Mouse (Mus musculus): ENCODE measurements around the gene Rsph1. TPM values are rescaled to one million over a fixed set of nuclear protein-coding genes. Genes with fewer than 3 reads are reported as not detected.
A peak's percentile ranks its signal among the peaks of the same experiment; 100 is the strongest.

Gene Rsph1
- polyA plus RNA-seq, 1 experiment: 0.30 TPM

DNA sequence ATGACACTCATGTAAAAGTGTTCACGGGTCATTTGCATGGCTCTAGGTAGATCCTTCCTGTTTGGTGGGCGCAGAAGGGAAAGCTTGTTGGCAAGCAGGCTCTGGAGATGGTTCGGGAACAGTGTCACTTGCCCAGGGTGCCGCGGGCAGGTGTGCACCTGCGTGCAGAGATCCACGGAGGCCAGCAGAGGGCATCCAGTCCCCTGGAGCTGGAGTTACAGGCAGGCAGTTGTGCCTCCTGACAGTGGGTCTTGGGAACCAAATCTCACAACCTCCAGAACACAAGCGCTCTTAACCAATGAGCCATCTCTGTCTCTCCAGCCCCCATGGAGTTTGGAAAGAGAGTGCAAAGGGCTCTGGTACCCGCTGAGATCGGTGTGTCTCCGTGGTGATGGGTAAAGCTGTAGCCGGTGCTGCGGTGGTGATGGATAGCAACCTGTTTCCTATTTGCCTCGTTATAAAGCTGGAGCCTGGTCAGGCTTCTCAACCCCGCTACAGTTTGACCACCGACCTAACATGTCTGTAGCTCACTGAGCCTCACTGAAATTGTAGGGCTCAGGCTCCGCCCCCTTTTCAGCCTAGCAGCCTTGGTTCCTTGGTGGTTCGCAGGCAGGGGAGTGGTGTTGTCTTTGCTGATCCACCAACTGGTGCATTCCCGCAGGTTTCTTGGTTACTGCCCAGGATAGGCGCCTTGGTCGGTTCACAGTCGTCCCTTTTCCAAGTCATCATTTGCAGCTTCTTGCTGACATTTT lies 40.5 kb upstream of the Rsph1 start:
- Histone ChIP-seq H3ac (ENCODE audit: control insufficient read depth, insufficient read length) (no peak overlapping the region), H3K79me2 (ENCODE audit: control insufficient read depth, insufficient read depth) (no peaks in the 10 kb centered on the region), H3K27me3 (ENCODE audit: control insufficient read depth, insufficient read depth, insufficient read length) (peaks cover 3% of the 10 kb centered on the region), H3K36me3 (ENCODE audit: control insufficient read depth, insufficient read depth) (no peaks in the 10 kb centered on the region), H3K4me2 (ENCODE audit: low read depth) (no peak overlapping the region), H3K4me3 (no peak overlapping the region)
- TF ChIP-seq CEBPB (IDR thresholded peaks at IDR 0.05; ENCODE audit: insufficient read depth, poor library complexity, severe bottlenecking) (no peak), MYOD1 (IDR thresholded peaks at IDR 0.05; ENCODE audit: control insufficient read depth in 1 of 3, insufficient read length in 2 of 3, low read depth in 2 of 3) (no peak), USF1 (IDR thresholded peaks at IDR 0.05; ENCODE audit: low read depth) (no peak), POLR2AphosphoS2 (IDR thresholded peaks at IDR 0.05; ENCODE audit: insufficient read length, low read depth) (no peak), TCF12 (IDR thresholded peaks at IDR 0.05; ENCODE audit: insufficient read depth, poor library complexity, severe bottlenecking) (no peak), E2F4 (IDR thresholded peaks at IDR 0.05; ENCODE audit: insufficient read depth) (no peak), MYOG (IDR thresholded peaks at IDR 0.05; ENCODE audit: control insufficient read depth in 1 of 3, insufficient read depth in 1 of 3, insufficient read length in 2 of 3, low read depth in 2 of 3) (no peak), SRF (IDR thresholded peaks at IDR 0.05; ENCODE audit: control insufficient read depth, insufficient read length, low read depth) (no peak), REST (IDR thresholded peaks at IDR 0.05; ENCODE audit: insufficient read depth, insufficient read length) (no peak), POLR2A (IDR thresholded peaks at IDR 0.05; ENCODE audit: insufficient read length, low read depth) (no peak), TCF3 (IDR thresholded peaks at IDR 0.05; ENCODE audit: insufficient read length, low read depth) (no peak), MAX (IDR thresholded peaks at IDR 0.05; ENCODE audit: low read depth) (no peak)

DNA sequence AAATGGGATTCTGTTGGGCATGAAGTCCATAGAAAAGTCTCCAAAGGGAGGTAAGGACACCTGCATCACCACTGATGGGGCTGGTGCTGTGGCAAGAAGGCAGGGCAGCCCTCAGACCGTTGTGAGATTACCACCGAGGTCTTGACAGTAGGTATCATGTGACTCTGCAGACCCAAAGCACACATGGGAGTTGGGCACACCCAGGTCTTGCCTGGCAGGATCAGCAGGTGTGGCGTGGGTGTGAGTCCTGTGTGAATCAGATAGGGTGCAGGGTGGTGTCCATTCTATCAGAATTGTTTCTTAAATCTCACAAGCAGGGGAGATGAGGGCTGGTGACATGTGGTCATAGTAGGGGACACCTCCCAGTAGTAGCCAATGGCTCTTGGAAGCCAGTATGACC lies 39.8 kb upstream of the Rsph1 start:
- H3K79me2 ChIP-seq (ENCODE audit: control insufficient read depth, insufficient read depth): no peaks in the 10 kb centered on the region
- TF ChIP-seq SRF (IDR thresholded peaks at IDR 0.05; ENCODE audit: control insufficient read depth, insufficient read length, low read depth) (no peak), MAX (IDR thresholded peaks at IDR 0.05; ENCODE audit: low read depth) (no peak), MYOD1 (IDR thresholded peaks at IDR 0.05; ENCODE audit: control insufficient read depth in 1 of 3, insufficient read length in 2 of 3, low read depth in 2 of 3) (peak in 1 of 3 experiments; percentile 61), E2F4 (IDR thresholded peaks at IDR 0.05; ENCODE audit: insufficient read depth) (no peak), MYOG (IDR thresholded peaks at IDR 0.05; ENCODE audit: control insufficient read depth in 1 of 3, insufficient read depth in 1 of 3, insufficient read length in 2 of 3, low read depth in 2 of 3) (peak in 1 of 3 experiments; percentile 35), TCF3 (IDR thresholded peaks at IDR 0.05; ENCODE audit: insufficient read length, low read depth) (no peak), REST (IDR thresholded peaks at IDR 0.05; ENCODE audit: insufficient read depth, insufficient read length) (no peak), TCF12 (IDR thresholded peaks at IDR 0.05; ENCODE audit: insufficient read depth, poor library complexity, severe bottlenecking) (no peak)
- no peaks in the 10 kb centered on the region for H3K36me3 ChIP-seq (ENCODE audit: control insufficient read depth, insufficient read depth)
- H3K4me2 ChIP-seq (ENCODE audit: low read depth): no peak overlapping the region
- no peak overlapping the region for H3K4me3 ChIP-seq
- H3K27me3 ChIP-seq (ENCODE audit: control insufficient read depth, insufficient read depth, insufficient read length): peaks cover 3% of the 10 kb centered on the region
- H3ac ChIP-seq (ENCODE audit: control insufficient read depth, insufficient read length): no peak overlapping the region

GRCm38 (mm10) chr17:31315993-31316392 lies 38.8 kb upstream of the Rsph1 start:
- Histone ChIP-seq H3K36me3 (ENCODE audit: control insufficient read depth, insufficient read depth) (no peaks in the 10 kb centered on the region), H3K79me2 (ENCODE audit: control insufficient read depth, insufficient read depth) (no peaks in the 10 kb centered on the region), H3ac (ENCODE audit: control insufficient read depth, insufficient read length) (no peak overlapping the region), H3K4me3 (no peak overlapping the region), H3K27me3 (ENCODE audit: control insufficient read depth, insufficient read depth, insufficient read length) (peaks cover 3% of the 10 kb centered on the region), H3K4me2 (ENCODE audit: low read depth) (no peak overlapping the region)
- TF ChIP-seq MAX (IDR thresholded peaks at IDR 0.05; ENCODE audit: low read depth): no peak
- TF ChIP-seq USF1 (IDR thresholded peaks at IDR 0.05; ENCODE audit: low read depth): no peak
- TF ChIP-seq POLR2AphosphoS2 (IDR thresholded peaks at IDR 0.05; ENCODE audit: insufficient read length, low read depth): no peak
- no peak for TF ChIP-seq CEBPB (IDR thresholded peaks at IDR 0.05; ENCODE audit: insufficient read depth, poor library complexity, severe bottlenecking)
- no peak for TF ChIP-seq SRF (IDR thresholded peaks at IDR 0.05; ENCODE audit: control insufficient read depth, insufficient read length, low read depth)
- TF ChIP-seq MYOG (IDR thresholded peaks at IDR 0.05; ENCODE audit: control insufficient read depth in 1 of 3, insufficient read depth in 1 of 3, insufficient read length in 2 of 3, low read depth in 2 of 3): no peak
- no peak for TF ChIP-seq REST (IDR thresholded peaks at IDR 0.05; ENCODE audit: insufficient read depth, insufficient read length)
- no peak for TF ChIP-seq POLR2A (IDR thresholded peaks at IDR 0.05; ENCODE audit: insufficient read length, low read depth)
- no peak for TF ChIP-seq TCF12 (IDR thresholded peaks at IDR 0.05; ENCODE audit: insufficient read depth, poor library complexity, severe bottlenecking)
- TF ChIP-seq E2F4 (IDR thresholded peaks at IDR 0.05; ENCODE audit: insufficient read depth): no peak
- no peak for TF ChIP-seq MYOD1 (IDR thresholded peaks at IDR 0.05; ENCODE audit: control insufficient read depth in 1 of 3, insufficient read length in 2 of 3, low read depth in 2 of 3)
- no peak for TF ChIP-seq TCF3 (IDR thresholded peaks at IDR 0.05; ENCODE audit: insufficient read length, low read depth)

- H3ac ChIP-seq (ENCODE audit: control insufficient read depth, insufficient read length): no peak overlapping the region
- no peaks in the 10 kb centered on the region for H3K36me3 ChIP-seq (ENCODE audit: control insufficient read depth, insufficient read depth)
Observed at GRCm38 (mm10) chr17:31315046-31315792, 38.0 kb upstream of the Rsph1 start.

More at GRCm38 (mm10) chr17:31315046-31315792, 38.0 kb upstream of the Rsph1 start:
- no peak for TF ChIP-seq MAX (IDR thresholded peaks at IDR 0.05; ENCODE audit: low read depth)
- TF ChIP-seq MYOD1 (IDR thresholded peaks at IDR 0.05; ENCODE audit: control insufficient read depth in 1 of 3, insufficient read length in 2 of 3, low read depth in 2 of 3): no peak
- no peak for TF ChIP-seq REST (IDR thresholded peaks at IDR 0.05; ENCODE audit: insufficient read depth, insufficient read length)
- no peak for TF ChIP-seq POLR2A (IDR thresholded peaks at IDR 0.05; ENCODE audit: insufficient read length, low read depth)
- TF ChIP-seq POLR2AphosphoS2 (IDR thresholded peaks at IDR 0.05; ENCODE audit: insufficient read length, low read depth): no peak
- TF ChIP-seq SRF (IDR thresholded peaks at IDR 0.05; ENCODE audit: control insufficient read depth, insufficient read length, low read depth): no peak
- Histone ChIP-seq H3K4me2 (ENCODE audit: low read depth) (no peak overlapping the region), H3K27me3 (ENCODE audit: control insufficient read depth, insufficient read depth, insufficient read length) (peaks cover 3% of the 10 kb centered on the region), H3K79me2 (ENCODE audit: control insufficient read depth, insufficient read depth) (no peaks in the 10 kb centered on the region), H3K4me3 (no peak overlapping the region)
